Mouse (Mus musculus) kidney, embryonic 14.5 days (tissue): ENCODE data around the gene Clip1. TPM values are rescaled to one million over a fixed set of nuclear protein-coding genes. Genes with fewer than 3 reads are reported as not detected.

Experiments used
- ATAC-seq: fragments of 200-750 bp; cut with Nextera tagmentation; 2 replicates; pipeline ENCODE4 v1.8.0; 2017; ENCODE audit warnings: moderate number of reproducible peaks, mild to moderate bottlenecking, moderate TSS enrichment, moderate library complexity; ENCODE audit not compliant: low FRiP score, low TSS enrichment
- H3K27ac ChIP-seq: fragments of 300-500 bp; sonication (generic); 2 replicates; pipeline ENCODE4 v1.5.1; 2014; ENCODE audit warnings: low read depth, mild to moderate bottlenecking, low read length, moderate library complexity, mixed read lengths
- H3K27me3 ChIP-seq: fragments of 300-500 bp; sonication (generic); 2 replicates; pipeline ENCODE4 v1.6.1; 2014; ENCODE audit warnings: mild to moderate bottlenecking, low read length; ENCODE audit not compliant: control insufficient read depth, insufficient read depth
- H3K36me3 ChIP-seq: fragments of 300-500 bp; sonication (generic); 2 replicates; pipeline ENCODE4 v1.6.1; 2014; ENCODE audit warnings: low read length, mixed read lengths; ENCODE audit not compliant: control insufficient read depth, insufficient read depth
- H3K4me1 ChIP-seq: fragments of 300-500 bp; sonication (generic); 2 replicates; pipeline ENCODE4 v1.6.1; 2014; ENCODE audit warnings: low read length, mixed read lengths; ENCODE audit not compliant: control insufficient read depth, insufficient read depth
- H3K4me2 ChIP-seq: fragments of 300-500 bp; sonication (generic); replicated peaks from 2 replicates; pipeline ENCODE4 v1.6.1; 2014; ENCODE audit warnings: low read depth, mild to moderate bottlenecking, low read length
- H3K4me3 ChIP-seq: fragments of 300-500 bp; sonication (generic); 2 replicates; pipeline ENCODE4 v1.5.1; 2014; ENCODE audit warnings: mild to moderate bottlenecking, low read length
- H3K9ac ChIP-seq: fragments of 300-500 bp; sonication (generic); 2 replicates; pipeline ENCODE4 v1.6.1; 2014; ENCODE audit warnings: low read depth, mild to moderate bottlenecking, low read length, moderate library complexity
- H3K9me3 ChIP-seq: fragments of 300-500 bp; sonication (generic); 2 replicates; pipeline ENCODE4 v1.6.1; 2016; ENCODE audit warnings: low read length; ENCODE audit not compliant: control insufficient read depth
- WGBS: fragments of 180-500 bp; shearing (Covaris S2); extraction: QIAGEN DNeasy Blood & Tissue Kit; methylation state at CpG from one replicate; pipeline ENCODE4 v1.1.7; 2014; 5-methylcytosine and 5-hydroxymethylcytosine counted together
- polyA plus RNA-seq: library from polyadenylated mRNA; unstranded; fragments of >200 nt; fragmentation: Nextera tagmentation; extraction: Ambion mirVana; gene quantifications from 2 replicates; pipeline ENCODE4 v1.2.1, GENCODE M21; 2014

Clip1 gene
- polyA plus RNA-seq, 1 experiment from 2014 or later = 32.6 TPM

GRCm38 (mm10) chr5:123662059-123662458 is 22.4 kb downstream of the Clip1 start:
- ATAC-seq = no peak
- no peak overlapping the region for H3K4me3 ChIP-seq
- no peak overlapping the region for H3K4me2 ChIP-seq
- no peaks in the 10 kb centered on the region for H3K36me3 ChIP-seq
- no peak overlapping the region; the same call in 1 of the 2 replicates for H3K27ac ChIP-seq
- 44% methylated on average over 9 of the region's 9 CpGs for WGBS
- no peaks in the 10 kb centered on the region for H3K9me3 ChIP-seq
- no peak overlapping the region for H3K9ac ChIP-seq
- H3K4me1 ChIP-seq = no peaks in the 10 kb centered on the region; the same call in 1 of the 2 replicates
- H3K27me3 ChIP-seq = no peaks in the 10 kb centered on the region

GRCm38 (mm10) chr5:123661602-123662001 is 22.8 kb downstream of the Clip1 start:
- no peak overlapping the region for H3K4me3 ChIP-seq
- no peaks in the 10 kb centered on the region for H3K9me3 ChIP-seq
- no peaks in the 10 kb centered on the region for H3K36me3 ChIP-seq
- no peak for ATAC-seq
- no peaks in the 10 kb centered on the region for H3K27me3 ChIP-seq
- H3K9ac ChIP-seq = no peak overlapping the region
- no peaks in the 10 kb centered on the region; the same call in 1 of the 2 replicates for H3K4me1 ChIP-seq
- WGBS = 79% methylated on average over 3 of the region's 3 CpGs
- 0 out of 2 replicates have a peak overlapping the region, but pooled peaks have one; percentile 30 for H3K27ac ChIP-seq
- H3K4me2 ChIP-seq = no peak overlapping the region

GRCm38 (mm10) chr5:123657651-123658050 is 26.8 kb downstream of the Clip1 start:
- Histone ChIP-seq H3K9me3 (no peaks in the 10 kb centered on the region), H3K4me1 (no peaks in the 10 kb centered on the region; the same call in 1 of the 2 replicates), H3K27ac (no peak overlapping the region), H3K27me3 (no peaks in the 10 kb centered on the region), H3K4me2 (no peak overlapping the region), H3K4me3 (no peak overlapping the region), H3K36me3 (peaks cover 12% of the 10 kb centered on the region; the same call in 1 of the 2 replicates), H3K9ac (no peak overlapping the region)
- 51% methylated on average over 7 of the region's 7 CpGs for WGBS
- no peak for ATAC-seq

GRCm38 (mm10) chr5:123654937-123655336 is 29.5 kb downstream of the Clip1 start:
- H3K9me3 ChIP-seq = no peaks in the 10 kb centered on the region
- no peak overlapping the region for H3K9ac ChIP-seq
- H3K4me3 ChIP-seq = no peak overlapping the region
- WGBS = 73% methylated on average over 5 of the region's 5 CpGs
- ATAC-seq = no peak
- no peaks in the 10 kb centered on the region for H3K27me3 ChIP-seq
- no peaks in the 10 kb centered on the region; the same call in 1 of the 2 replicates for H3K4me1 ChIP-seq
- no peak overlapping the region for H3K4me2 ChIP-seq
- peaks cover 17% of the 10 kb centered on the region; the same call in 1 of the 2 replicates for H3K36me3 ChIP-seq
- H3K27ac ChIP-seq = no peak overlapping the region

- ATAC-seq = no peak
- no peaks in the 10 kb centered on the region for H3K9me3 ChIP-seq
- H3K4me3 ChIP-seq = no peak overlapping the region
- H3K27ac ChIP-seq = no peak overlapping the region
- no peaks in the 10 kb centered on the region; the same call in 1 of the 2 replicates for H3K4me1 ChIP-seq
- H3K27me3 ChIP-seq = no peaks in the 10 kb centered on the region
- WGBS = 92% methylated on average over 11 of the region's 11 CpGs
- H3K36me3 ChIP-seq = peaks cover 17% of the 10 kb centered on the region; the same call in 1 of the 2 replicates
- H3K9ac ChIP-seq = no peak overlapping the region
- no peak overlapping the region for H3K4me2 ChIP-seq
These were observed 31.1 kb downstream of the Clip1 start for GRCm38 (mm10) chr5:123653287-123653801.

GRCm38 (mm10) chr5:123650825-123651224 is 33.6 kb downstream of the Clip1 start:
- Histone ChIP-seq H3K9me3 (no peaks in the 10 kb centered on the region), H3K4me3 (no peak overlapping the region), H3K4me1 (no peaks in the 10 kb centered on the region), H3K27ac (no peak overlapping the region), H3K9ac (no peak overlapping the region), H3K36me3 (peaks cover 31% of the 10 kb centered on the region), H3K27me3 (no peaks in the 10 kb centered on the region), H3K4me2 (no peak overlapping the region)
- ATAC-seq = no peak
- WGBS = 51% methylated on average over 2 of the region's 2 CpGs

- H3K27me3 ChIP-seq = no peaks in the 10 kb centered on the region
- WGBS = 91% methylated on average over 17 of the region's 17 CpGs
- no peaks in the 10 kb centered on the region for H3K4me1 ChIP-seq
- H3K4me3 ChIP-seq = no peak overlapping the region
- peaks cover 30% of the 10 kb centered on the region for H3K36me3 ChIP-seq
- no peaks in the 10 kb centered on the region for H3K9me3 ChIP-seq
- H3K4me2 ChIP-seq = no peak overlapping the region
- H3K9ac ChIP-seq = no peak overlapping the region
- no peak for ATAC-seq
- no peak overlapping the region for H3K27ac ChIP-seq
These were observed 42.0 kb downstream of the Clip1 start for GRCm38 (mm10) chr5:123642401-123642800.

- no peaks in the 10 kb centered on the region for H3K4me1 ChIP-seq
- no peak overlapping the region for H3K9ac ChIP-seq
- ATAC-seq = no peak
- H3K4me3 ChIP-seq = no peak overlapping the region
- H3K9me3 ChIP-seq = no peaks in the 10 kb centered on the region
- 90% methylated on average over 7 of the region's 7 CpGs for WGBS
- no peak overlapping the region for H3K27ac ChIP-seq
- no peaks in the 10 kb centered on the region for H3K27me3 ChIP-seq
- H3K4me2 ChIP-seq = no peak overlapping the region
- H3K36me3 ChIP-seq = peaks cover 22% of the 10 kb centered on the region
These were observed 43.0 kb downstream of the Clip1 start for GRCm38 (mm10) chr5:123641259-123641900.

- Histone ChIP-seq H3K4me3 (no peak overlapping the region), H3K36me3 (peaks cover 19% of the 10 kb centered on the region), H3K9me3 (no peaks in the 10 kb centered on the region), H3K9ac (no peak overlapping the region), H3K27me3 (no peaks in the 10 kb centered on the region), H3K4me2 (no peak overlapping the region), H3K4me1 (no peaks in the 10 kb centered on the region), H3K27ac (no peak overlapping the region)
- ATAC-seq = no peak
- WGBS = 81% methylated on average over 9 of the region's 9 CpGs
These were observed 44.2 kb downstream of the Clip1 start for GRCm38 (mm10) chr5:123640181-123640580.
